Mouse (Mus musculus) bone marrow, adult 2 months (tissue): ENCODE results near the gene Ccdc33. TPM values are rescaled to one million over a fixed set of nuclear protein-coding genes. Genes with fewer than 3 reads are reported as not detected.

Source experiments
- H3K27ac ChIP-seq: fragments of 200-500 bp; 2 replicates; pipeline ENCODE4 v1.5.1; 2012; ENCODE audit warnings: low read depth, mild to moderate bottlenecking, control low read depth, inconsistent platforms, low read length; ENCODE audit not compliant: control insufficient read depth, poor library complexity, insufficient read depth
- H3K4me1 ChIP-seq: fragments of 200-500 bp; 2 replicates; pipeline ENCODE4 v1.6.1; 2011; ENCODE audit warnings: low read length; ENCODE audit not compliant: control insufficient read depth, insufficient read depth
- H3K4me3 ChIP-seq: fragments of 200-500 bp; replicated peaks from 2 replicates; pipeline ENCODE3; 2011; ENCODE audit warnings: mild to moderate bottlenecking, low read depth, low read length, control low read depth; ENCODE audit not compliant: control insufficient read depth
- CTCF ChIP-seq: fragments of 200-500 bp; IDR thresholded peaks from 2 replicates; pipeline ENCODE4 v1.5.1; 2011; ENCODE audit warnings: low read length, control low read depth; ENCODE audit not compliant: control insufficient read depth, insufficient read depth
- POLR2A ChIP-seq: fragments of 200-500 bp; IDR thresholded peaks from 2 replicates; pipeline ENCODE4 v1.6.1; 2011; ENCODE audit warnings: low read depth, mild to moderate bottlenecking, control low read depth, low read length, borderline replicate concordance; ENCODE audit not compliant: control insufficient read depth
- WGBS: fragments of 180-500 bp; shearing (Covaris S2); methylation state at CpG from one replicate; pipeline ENCODE4 v1.1.7; 2018; 5-methylcytosine and 5-hydroxymethylcytosine counted together
- polyA plus RNA-seq: library from polyadenylated mRNA; stranded (reverse); fragments of >200 nt; gene quantifications from 2 replicates; pipeline ENCODE4 v1.2.4, GENCODE M21; 2011; ENCODE audit warnings: low replicate concordance; ENCODE audit not compliant: missing spikeins, insufficient read depth, insufficient read length

Ccdc33 gene
- polyA plus RNA-seq, 1 experiment: not detected

GRCm38 (mm10) chr9:58053544-58053943 is 65.1 kb downstream of the Ccdc33 start:
- no peak for TF ChIP-seq POLR2A
- no peak for TF ChIP-seq CTCF
- Histone ChIP-seq H3K4me1 (no peaks in the 10 kb centered on the region), H3K4me3 (no peak overlapping the region), H3K27ac (no peak overlapping the region)
- WGBS: 63% methylated on average over 3 of the region's 3 CpGs

DNA sequence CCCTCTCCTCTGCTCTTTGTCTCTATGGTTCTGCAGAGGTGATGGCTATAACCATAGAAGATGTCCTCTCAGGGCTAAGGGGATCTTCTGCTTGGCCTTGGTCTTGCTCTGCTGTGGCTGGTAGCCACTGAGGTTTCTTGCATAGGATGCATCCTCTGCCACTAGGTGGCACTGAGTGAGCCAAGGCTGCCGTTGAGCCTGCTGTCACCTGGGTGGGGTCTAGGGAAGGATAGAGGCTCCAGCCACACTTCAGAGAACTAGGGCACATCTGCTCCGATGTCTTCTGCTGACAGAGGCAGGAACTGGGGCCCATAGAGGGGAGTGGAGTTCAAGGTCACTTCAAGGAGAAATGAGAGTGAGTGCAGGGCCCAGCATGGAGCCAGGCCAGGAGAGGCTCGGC is 65.5 kb downstream of the Ccdc33 start:
- Histone ChIP-seq H3K4me3 (no peak overlapping the region), H3K4me1 (no peaks in the 10 kb centered on the region), H3K27ac (no peak overlapping the region)
- TF ChIP-seq POLR2A (no peak), CTCF (peak; percentile 77)
- WGBS: 34% methylated on average over 3 of the region's 3 CpGs

GRCm38 (mm10) chr9:58051937-58052336 is 66.7 kb downstream of the Ccdc33 start:
- TF ChIP-seq CTCF (no peak), POLR2A (no peak)
- no peak overlapping the region for H3K27ac ChIP-seq
- 48% methylated on average over 5 of the region's 5 CpGs for WGBS
- no peak overlapping the region for H3K4me3 ChIP-seq
- H3K4me1 ChIP-seq: no peaks in the 10 kb centered on the region; the same call in 1 of the 2 replicates

DNA sequence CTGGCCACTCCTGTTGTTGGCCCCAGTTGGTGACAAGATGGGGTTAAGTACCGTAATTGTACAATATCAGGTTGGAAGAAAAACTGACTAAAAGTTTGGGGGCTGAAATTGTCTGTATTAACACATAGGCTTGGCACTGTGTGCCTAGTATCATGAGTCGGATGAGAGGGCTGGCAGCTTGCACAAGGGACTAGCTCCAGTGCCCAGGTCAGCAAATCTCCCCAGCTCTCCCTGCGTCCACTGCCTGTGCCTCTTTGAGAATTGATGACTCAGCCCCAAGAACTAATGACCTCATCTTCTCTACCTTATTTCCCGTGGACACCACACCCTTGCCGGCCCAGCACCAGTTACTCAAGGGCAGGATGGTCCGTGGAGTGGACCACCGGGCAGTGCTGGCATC is 68.8 kb downstream of the Ccdc33 start:
- H3K4me3 ChIP-seq: no peak overlapping the region
- TF ChIP-seq CTCF (no peak), POLR2A (no peak)
- 64% methylated on average over 7 of the region's 7 CpGs for WGBS
- H3K4me1 ChIP-seq: no peaks in the 10 kb centered on the region; the same call in 1 of the 2 replicates
- H3K27ac ChIP-seq: no peak overlapping the region

- Histone ChIP-seq H3K4me3 (no peak overlapping the region), H3K27ac (no peak overlapping the region)
- 61% methylated on average over 6 of the region's 6 CpGs for WGBS
Observed at GRCm38 (mm10) chr9:58049186-58049585, 69.4 kb downstream of the Ccdc33 start.

GRCm38 (mm10) chr9:58048621-58049020 is 70.0 kb downstream of the Ccdc33 start:
- Histone ChIP-seq H3K4me3 (no peak overlapping the region), H3K27ac (no peak overlapping the region), H3K4me1 (no peaks in the 10 kb centered on the region; the same call in 1 of the 2 replicates)
- 49% methylated on average over 6 of the region's 6 CpGs for WGBS
- TF ChIP-seq CTCF (no peak), POLR2A (no peak)

More at GRCm38 (mm10) chr9:58049186-58049585, 69.4 kb downstream of the Ccdc33 start:
- H3K4me1 ChIP-seq: no peaks in the 10 kb centered on the region; the same call in 1 of the 2 replicates
- no peak for TF ChIP-seq POLR2A
- no peak for TF ChIP-seq CTCF

- TF ChIP-seq CTCF: no peak
- TF ChIP-seq POLR2A: no peak
- H3K27ac ChIP-seq: no peak overlapping the region
- no peaks in the 10 kb centered on the region; the same call in 1 of the 2 replicates for H3K4me1 ChIP-seq
- 22% methylated on average over 10 of the region's 10 CpGs for WGBS
- H3K4me3 ChIP-seq: no peak overlapping the region
Observed at GRCm38 (mm10) chr9:58047061-58047460, 71.6 kb downstream of the Ccdc33 start.

GRCm38 (mm10) chr9:58045646-58046045 is 73.0 kb downstream of the Ccdc33 start:
- Histone ChIP-seq H3K4me3 (no peak overlapping the region), H3K27ac (no peak overlapping the region), H3K4me1 (no peaks in the 10 kb centered on the region; the same call in 1 of the 2 replicates)
- WGBS: 31% methylated on average over 4 of the region's 4 CpGs
- TF ChIP-seq CTCF: no peak
- no peak for TF ChIP-seq POLR2A

DNA sequence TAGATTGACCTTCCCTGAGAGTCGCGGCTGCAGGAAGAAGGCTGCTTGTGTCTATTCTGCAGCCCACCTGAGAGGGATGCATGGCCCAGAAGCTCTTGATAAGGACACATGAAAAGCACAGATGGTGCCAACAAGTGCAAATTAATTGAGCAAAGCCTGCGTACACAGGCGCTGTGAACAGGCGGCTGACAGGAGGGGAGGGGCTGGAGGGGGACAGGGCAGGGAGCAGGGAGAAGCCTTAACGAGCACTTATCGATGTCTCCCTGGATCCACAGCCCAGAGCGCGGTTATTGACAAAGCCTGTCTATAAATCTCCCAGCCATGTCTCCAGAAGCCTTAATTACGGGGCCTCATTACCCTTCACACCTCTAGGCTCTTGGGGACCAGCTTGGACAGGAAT is 73.8 kb downstream of the Ccdc33 start:
- Histone ChIP-seq H3K4me3 (no peak overlapping the region), H3K4me1 (no peaks in the 10 kb centered on the region; the same call in 1 of the 2 replicates), H3K27ac (no peak overlapping the region)
- no peak for TF ChIP-seq CTCF
- TF ChIP-seq POLR2A: no peak
- 75% methylated on average over 10 of the region's 10 CpGs for WGBS

DNA sequence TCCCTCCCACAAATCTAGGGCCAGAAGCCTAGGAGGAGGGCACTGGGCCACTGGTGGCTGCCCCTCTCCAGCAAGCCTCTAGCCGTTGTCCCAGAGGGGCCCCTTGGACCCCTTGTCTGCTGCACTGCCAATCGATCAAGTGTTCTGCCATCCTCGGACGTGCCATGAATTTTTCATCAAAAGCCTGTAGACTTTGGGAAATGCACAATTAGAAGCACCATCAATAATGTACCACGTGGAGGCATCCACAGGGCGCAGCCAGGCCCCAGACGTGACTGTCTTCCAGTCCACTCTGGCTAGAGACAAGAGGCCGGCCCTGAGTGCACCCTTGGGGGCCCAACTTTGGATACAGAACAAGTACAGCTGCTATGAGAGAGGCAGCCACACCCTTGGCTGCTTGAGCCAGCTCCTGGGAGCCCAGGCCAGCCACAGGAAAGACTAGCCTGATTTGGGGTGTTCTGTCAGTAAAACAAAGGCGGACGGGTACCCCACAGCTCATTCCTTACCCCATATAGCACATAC is 75.1 kb downstream of the Ccdc33 start:
- Histone ChIP-seq H3K4me1 (no peaks in the 10 kb centered on the region; the same call in 1 of the 2 replicates), H3K4me3 (no peak overlapping the region), H3K27ac (no peak overlapping the region)
- 78% methylated on average over 10 of the region's 10 CpGs for WGBS
- TF ChIP-seq CTCF: no peak
- TF ChIP-seq POLR2A: no peak
